Mouse (Mus musculus): Measurements from ENCODE around the gene Slc41a2. TPM values are rescaled to one million over a fixed set of nuclear protein-coding genes. Genes with fewer than 3 reads are reported as not detected.
A peak's percentile ranks its signal among the peaks of the same experiment; 100 is the strongest.

The Slc41a2 gene
- total and polyA plus RNA-seq, 2 experiments from 2014 or later = 11.9 to 42.0 TPM

- H3K27ac ChIP-seq (ENCODE audit: low read depth, low read length) = no peak overlapping the region
- H3K9me3 ChIP-seq (ENCODE audit: low read length) = no peaks in the 10 kb centered on the region
- H3K4me2 ChIP-seq (ENCODE audit: low read depth, low read length, poor library complexity, severe bottlenecking) = no peak overlapping the region
- H3K4me1 ChIP-seq (ENCODE audit: insufficient read depth, low read length) = peaks cover 6% of the 10 kb centered on the region; the same call in 1 of the 2 replicates
- no peak overlapping the region for H3K9ac ChIP-seq (replicated peaks; ENCODE audit: low read length, poor library complexity, severe bottlenecking)
- 83% methylated on average over 1 of the region's 1 CpGs for WGBS
- DNase-seq (ENCODE audit: low spot score) (no peak), ATAC-seq (ENCODE audit: low FRiP score) (no peak)
- no peaks in the 10 kb centered on the region for H3K27me3 ChIP-seq (ENCODE audit: insufficient read depth, low read length)
- no peak overlapping the region for H3K4me3 ChIP-seq (ENCODE audit: low read depth, low read length)
- H3K36me3 ChIP-seq (ENCODE audit: insufficient read depth, low read length) = no peaks in the 10 kb centered on the region
- no peak for TF ChIP-seq CTCF (IDR thresholded peaks at IDR 0.05)
Observed at GRCm38 (mm10) chr10:83325903-83326302, 11.8 kb downstream of the Slc41a2 start.

- Histone ChIP-seq H3K9ac (replicated peaks; ENCODE audit: low read length, poor library complexity, severe bottlenecking) (no peak overlapping the region), H3K27me3 (ENCODE audit: insufficient read depth, low read length) (no peaks in the 10 kb centered on the region), H3K9me3 (ENCODE audit: low read length) (no peaks in the 10 kb centered on the region), H3K4me1 (ENCODE audit: insufficient read depth, low read length) (peaks cover 6% of the 10 kb centered on the region; the same call in 1 of the 2 replicates), H3K36me3 (ENCODE audit: insufficient read depth, low read length) (no peaks in the 10 kb centered on the region), H3K27ac (ENCODE audit: low read depth, low read length) (no peak overlapping the region), H3K4me2 (ENCODE audit: low read depth, low read length, poor library complexity, severe bottlenecking) (no peak overlapping the region), H3K4me3 (ENCODE audit: low read depth, low read length) (no peak overlapping the region)
- no peak for DNase-seq (ENCODE audit: low spot score)
- WGBS = 84% methylated on average over 3 of the region's 3 CpGs
- ATAC-seq (ENCODE audit: low FRiP score) = no peak
- TF ChIP-seq CTCF (IDR thresholded peaks at IDR 0.05) = no peak
Observed at GRCm38 (mm10) chr10:83324871-83325270, 12.8 kb downstream of the Slc41a2 start.

- no peak for TF ChIP-seq CTCF (IDR thresholded peaks at IDR 0.05)
- WGBS = 43% methylated on average over 7 of the region's 7 CpGs
- Histone ChIP-seq H3K9ac (replicated peaks; ENCODE audit: low read length, poor library complexity, severe bottlenecking) (no peak overlapping the region), H3K4me2 (ENCODE audit: low read depth, low read length, poor library complexity, severe bottlenecking) (no peak overlapping the region), H3K4me3 (ENCODE audit: low read depth, low read length) (no peak overlapping the region), H3K27me3 (ENCODE audit: insufficient read depth, low read length) (no peaks in the 10 kb centered on the region), H3K4me1 (ENCODE audit: insufficient read depth, low read length) (peaks cover 6% of the 10 kb centered on the region; the same call in 1 of the 2 replicates), H3K36me3 (ENCODE audit: insufficient read depth, low read length) (no peaks in the 10 kb centered on the region), H3K27ac (ENCODE audit: low read depth, low read length) (no peak overlapping the region), H3K9me3 (ENCODE audit: low read length) (no peaks in the 10 kb centered on the region)
- DNase-seq (ENCODE audit: low spot score) (no peak), ATAC-seq (ENCODE audit: low FRiP score) (no peak)
Observed at GRCm38 (mm10) chr10:83322551-83323100, 15.1 kb downstream of the Slc41a2 start.

- no peak overlapping the region for H3K4me2 ChIP-seq (ENCODE audit: low read depth, low read length, poor library complexity, severe bottlenecking)
- DNase-seq (ENCODE audit: low spot score) (peak; percentile 12), ATAC-seq (ENCODE audit: low FRiP score) (no peak)
- H3K36me3 ChIP-seq (ENCODE audit: insufficient read depth, low read length) = no peaks in the 10 kb centered on the region
- peaks cover 6% of the 10 kb centered on the region; the same call in 1 of the 2 replicates for H3K4me1 ChIP-seq (ENCODE audit: insufficient read depth, low read length)
- H3K9ac ChIP-seq (replicated peaks; ENCODE audit: low read length, poor library complexity, severe bottlenecking) = no peak overlapping the region
- H3K27ac ChIP-seq (ENCODE audit: low read depth, low read length) = no peak overlapping the region
- no peak for TF ChIP-seq CTCF (IDR thresholded peaks at IDR 0.05)
- no peak overlapping the region for H3K4me3 ChIP-seq (ENCODE audit: low read depth, low read length)
- H3K9me3 ChIP-seq (ENCODE audit: low read length) = no peaks in the 10 kb centered on the region
- 25% methylated on average over 6 of the region's 6 CpGs for WGBS
- H3K27me3 ChIP-seq (ENCODE audit: insufficient read depth, low read length) = no peaks in the 10 kb centered on the region
Observed at GRCm38 (mm10) chr10:83321528-83321927, 16.2 kb downstream of the Slc41a2 start.

GRCm38 (mm10) chr10:83320870-83321269 is 16.8 kb downstream of the Slc41a2 start:
- H3K36me3 ChIP-seq (ENCODE audit: insufficient read depth, low read length) = no peaks in the 10 kb centered on the region
- TF ChIP-seq CTCF (IDR thresholded peaks at IDR 0.05) = no peak
- H3K27me3 ChIP-seq (ENCODE audit: insufficient read depth, low read length) = no peaks in the 10 kb centered on the region
- H3K9ac ChIP-seq (replicated peaks; ENCODE audit: low read length, poor library complexity, severe bottlenecking) = no peak overlapping the region
- no peak overlapping the region for H3K4me2 ChIP-seq (ENCODE audit: low read depth, low read length, poor library complexity, severe bottlenecking)
- no peak overlapping the region for H3K27ac ChIP-seq (ENCODE audit: low read depth, low read length)
- 93% methylated on average over 7 of the region's 7 CpGs for WGBS
- peaks cover 6% of the 10 kb centered on the region; the same call in 1 of the 2 replicates for H3K4me1 ChIP-seq (ENCODE audit: insufficient read depth, low read length)
- no peaks in the 10 kb centered on the region for H3K9me3 ChIP-seq (ENCODE audit: low read length)
- no peak overlapping the region for H3K4me3 ChIP-seq (ENCODE audit: low read depth, low read length)
- DNase-seq (ENCODE audit: low spot score) (no peak), ATAC-seq (ENCODE audit: low FRiP score) (no peak)

GRCm38 (mm10) chr10:83320396-83320795 is 17.3 kb downstream of the Slc41a2 start:
- DNase-seq (ENCODE audit: low spot score) (no peak), ATAC-seq (ENCODE audit: low FRiP score) (no peak)
- Histone ChIP-seq H3K27ac (ENCODE audit: low read depth, low read length) (no peak overlapping the region), H3K27me3 (ENCODE audit: insufficient read depth, low read length) (no peaks in the 10 kb centered on the region), H3K4me1 (ENCODE audit: insufficient read depth, low read length) (peaks cover 6% of the 10 kb centered on the region; the same call in 1 of the 2 replicates), H3K36me3 (ENCODE audit: insufficient read depth, low read length) (no peaks in the 10 kb centered on the region), H3K9ac (replicated peaks; ENCODE audit: low read length, poor library complexity, severe bottlenecking) (no peak overlapping the region), H3K9me3 (ENCODE audit: low read length) (no peaks in the 10 kb centered on the region), H3K4me2 (ENCODE audit: low read depth, low read length, poor library complexity, severe bottlenecking) (no peak overlapping the region), H3K4me3 (ENCODE audit: low read depth, low read length) (no peak overlapping the region)
- 85% methylated on average over 6 of the region's 6 CpGs for WGBS
- TF ChIP-seq CTCF (IDR thresholded peaks at IDR 0.05) = no peak
